In the genomic region with DNA sequence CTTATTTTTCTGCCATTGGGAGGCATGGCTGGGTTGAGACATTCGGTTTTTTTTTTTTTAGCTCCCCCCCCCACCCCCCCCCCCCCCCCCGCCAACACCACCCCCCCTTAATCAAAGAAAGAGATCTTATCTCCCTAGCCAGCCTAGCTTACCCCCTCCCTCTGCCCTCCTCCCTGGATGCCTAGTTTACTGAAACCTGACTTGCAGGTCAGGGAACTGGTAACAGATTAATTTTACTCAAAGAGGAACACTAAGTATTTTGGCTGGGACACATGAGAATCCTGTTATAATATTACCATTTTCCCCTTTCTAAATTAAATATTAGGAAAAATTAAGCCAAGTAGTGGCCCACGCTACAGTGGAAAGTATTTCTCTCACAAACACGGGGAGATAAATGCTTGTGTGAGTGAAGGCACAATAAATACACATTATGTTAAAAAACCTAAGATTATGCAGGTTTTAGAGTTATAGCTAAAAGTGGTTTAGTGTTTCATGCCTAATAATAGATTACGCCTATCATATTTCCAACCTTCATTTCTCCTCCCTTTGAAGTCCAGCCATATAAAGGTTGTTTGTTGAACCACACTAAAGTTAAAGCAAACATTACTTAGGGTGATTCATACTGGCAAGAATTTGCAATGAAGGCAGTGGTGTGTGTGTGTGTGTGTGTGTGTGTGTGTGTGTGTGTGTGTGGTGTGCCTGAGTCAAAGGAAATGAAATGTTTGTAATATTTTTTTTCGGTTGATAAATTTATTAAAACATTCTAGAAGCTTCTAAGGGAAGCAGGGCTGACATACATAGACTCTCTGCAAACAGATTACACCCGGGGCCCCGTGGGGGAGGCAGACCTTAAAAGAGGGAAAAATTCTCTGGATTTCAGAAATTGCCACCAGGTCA, we compare ENCODE assay signal across 8 mouse cellular contexts.
DNase-seq lines count a peak whose midpoint lies in the region; ATAC-seq and TF ChIP-seq lines count a peak whose summit lies in the region.

No protein-coding gene starts in this region.

- H3K36me3 ChIP-seq in hindbrain, embryonic 12.5 days = no peaks in the 10 kb centered on the region
- H3K36me3 ChIP-seq in hindbrain, embryonic 14.5 days (replicated peaks; ENCODE audit: control insufficient read depth, insufficient read depth) = no peaks in the 10 kb centered on the region

- no peak for DNase-seq in hindbrain, embryonic 14.5 days (ENCODE audit: low spot score)
- DNase-seq in adrenal gland, postnatal 10 days = peak; percentile 73
- DNase-seq in lung, adult 2 months = peak; percentile 43
- DNase-seq in right cerebral cortex, adult 18-20 months = no peak
- no peak for DNase-seq in right cerebral cortex, postnatal 10 days (ENCODE audit: low spot score in 2 of 2)
- DNase-seq in left cerebral cortex, adult 8-10 months (ENCODE audit: low spot score in 2 of 2) = no peak

- WGBS in hindbrain, embryonic 12.5 days = 49% methylated on average over 6 of the region's 8 CpGs
- 56% methylated on average over 7 of the region's 8 CpGs for WGBS in hindbrain, embryonic 14.5 days
- 9% methylated on average over 8 of the region's 8 CpGs for WGBS in lung, adult 2 months

- H3K4me1 ChIP-seq in hindbrain, embryonic 12.5 days = peaks cover 16% of the 10 kb centered on the region
- peaks cover 16% of the 10 kb centered on the region for H3K4me1 ChIP-seq in hindbrain, embryonic 14.5 days (replicated peaks; ENCODE audit: control insufficient read depth, insufficient read depth, low read length)
- peaks cover 3% of the 10 kb centered on the region for H3K4me1 ChIP-seq in lung, adult 2 months (ENCODE audit: control insufficient read depth, insufficient read depth, low read length)

- no peak overlapping the region for H3K4me3 ChIP-seq in hindbrain, embryonic 12.5 days
- no peak overlapping the region for H3K4me3 ChIP-seq in hindbrain, embryonic 14.5 days (replicated peaks; ENCODE audit: low read length)
- H3K4me3 ChIP-seq in lung, adult 2 months (replicated peaks; ENCODE audit: extremely low read depth, low read depth, low read length) = peak overlapping the region; percentile 21

- H3K27me3 ChIP-seq in hindbrain, embryonic 12.5 days = no peaks in the 10 kb centered on the region
- no peaks in the 10 kb centered on the region for H3K27me3 ChIP-seq in hindbrain, embryonic 14.5 days (ENCODE audit: control insufficient read depth, insufficient read depth, low read length)

- peak overlapping the region; percentile 26; the same call in 1 of the 2 replicates for H3K27ac ChIP-seq in hindbrain, embryonic 12.5 days
- no peak overlapping the region; the same call in 1 of the 2 replicates for H3K27ac ChIP-seq in hindbrain, embryonic 14.5 days

- no peak overlapping the region for H3K4me2 ChIP-seq in hindbrain, embryonic 12.5 days (replicated peaks)
- H3K4me2 ChIP-seq in hindbrain, embryonic 14.5 days (replicated peaks) = no peak overlapping the region

- no peak for TF ChIP-seq POLR2A in lung, adult 2 months (IDR thresholded peaks at IDR 0.05; ENCODE audit: borderline replicate concordance, extremely low read depth, low read depth, low read length)

- TF ChIP-seq CTCF in lung, adult 2 months (IDR thresholded peaks at IDR 0.05; ENCODE audit: insufficient read depth, low read length) = no peak

- H3K9ac ChIP-seq in hindbrain, embryonic 12.5 days = no peak overlapping the region
- H3K9ac ChIP-seq in hindbrain, embryonic 14.5 days = no peak overlapping the region; the same call in 1 of the 2 replicates

- no peak for ATAC-seq in hindbrain, embryonic 12.5 days (ENCODE audit: low FRiP score)
- ATAC-seq in hindbrain, embryonic 14.5 days (ENCODE audit: low FRiP score) = no peak
- ATAC-seq in inflammation-experienced regulatory T-cells, adult 6 months = peak; percentile 51

- H3K9me3 ChIP-seq in hindbrain, embryonic 12.5 days (replicated peaks) = no peaks in the 10 kb centered on the region
- no peaks in the 10 kb centered on the region for H3K9me3 ChIP-seq in hindbrain, embryonic 14.5 days (ENCODE audit: control insufficient read depth, low read length)

Comparison
In these comparisons a context has a peak if more than half of its experiments do, and no peak if none do; other contexts are left out.
1. DNase-seq: peak in adrenal gland, postnatal 10 days (single experiment) and lung, adult 2 months (single experiment); none in hindbrain, embryonic 14.5 days (single experiment), right cerebral cortex, adult 18-20 months (single experiment), right cerebral cortex, postnatal 10 days (0 of 2) and left cerebral cortex, adult 8-10 months (0 of 2).